Mouse (Mus musculus): ENCODE data around the gene Itga2. TPM values are rescaled to one million over a fixed set of nuclear protein-coding genes. Genes with fewer than 3 reads are reported as not detected.

Gene Itga2
- polyA plus RNA-seq, 1 experiment = 1.3 TPM

- Histone ChIP-seq H3K4me1 (ENCODE audit: control insufficient read depth, insufficient read depth, low read length) (peaks cover 3% of the 10 kb centered on the region; the same call in 1 of the 2 replicates), H3K27ac (ENCODE audit: insufficient read depth, low read length) (no peak overlapping the region), H3K4me3 (ENCODE audit: insufficient read depth, low read length) (no peak overlapping the region)
- TF ChIP-seq CTCF (IDR thresholded peaks at IDR 0.05; ENCODE audit: borderline replicate concordance, insufficient read depth, low read length) = no peak
- TF ChIP-seq POLR2A (IDR thresholded peaks at IDR 0.05; ENCODE audit: low read depth, low read length) = no peak
Measured at GRCm38 (mm10) chr13:114834580-114834979, 97.3 kb downstream of the Itga2 start.

- H3K4me3 ChIP-seq (ENCODE audit: insufficient read depth, low read length) = no peak overlapping the region
- H3K4me1 ChIP-seq (ENCODE audit: control insufficient read depth, insufficient read depth, low read length) = peaks cover under 1% of the 10 kb centered on the region; the same call in 1 of the 2 replicates
- H3K27ac ChIP-seq (ENCODE audit: insufficient read depth, low read length) = no peak overlapping the region
- TF ChIP-seq CTCF (IDR thresholded peaks at IDR 0.05; ENCODE audit: borderline replicate concordance, insufficient read depth, low read length) = no peak
- TF ChIP-seq POLR2A (IDR thresholded peaks at IDR 0.05; ENCODE audit: low read depth, low read length) = no peak
Measured at GRCm38 (mm10) chr13:114833351-114833750, 98.5 kb downstream of the Itga2 start.

DNA sequence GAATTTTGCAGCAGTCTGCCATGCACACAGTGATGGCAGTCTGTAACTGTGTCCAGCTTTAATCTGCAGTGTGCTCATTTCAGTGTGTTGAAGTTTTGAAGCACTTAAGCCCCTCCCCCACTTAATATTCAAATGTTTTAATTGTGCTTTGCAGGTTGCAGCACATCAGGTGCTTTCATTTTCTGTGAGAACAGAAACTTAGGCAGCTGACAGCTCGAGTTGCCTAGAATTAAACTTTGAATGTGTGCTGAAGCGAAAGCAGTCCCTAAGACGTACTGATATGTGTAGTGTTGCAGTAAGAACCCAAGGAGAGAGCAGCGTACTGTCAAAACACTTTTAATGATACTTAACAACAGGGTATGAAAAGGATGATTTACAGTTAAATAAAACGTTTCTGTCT lies 99.1 kb downstream of the Itga2 start:
- no peak overlapping the region for H3K27ac ChIP-seq (ENCODE audit: insufficient read depth, low read length)
- no peaks in the 10 kb centered on the region for H3K4me1 ChIP-seq (ENCODE audit: control insufficient read depth, insufficient read depth, low read length)
- TF ChIP-seq POLR2A (IDR thresholded peaks at IDR 0.05; ENCODE audit: low read depth, low read length) (no peak), CTCF (IDR thresholded peaks at IDR 0.05; ENCODE audit: borderline replicate concordance, insufficient read depth, low read length) (no peak)
- no peak overlapping the region for H3K4me3 ChIP-seq (ENCODE audit: insufficient read depth, low read length)

- Histone ChIP-seq H3K4me1 (ENCODE audit: control insufficient read depth, insufficient read depth, low read length) (no peaks in the 10 kb centered on the region), H3K27ac (ENCODE audit: insufficient read depth, low read length) (no peak overlapping the region), H3K4me3 (ENCODE audit: insufficient read depth, low read length) (no peak overlapping the region)
- no peak for TF ChIP-seq POLR2A (IDR thresholded peaks at IDR 0.05; ENCODE audit: low read depth, low read length)
- TF ChIP-seq CTCF (IDR thresholded peaks at IDR 0.05; ENCODE audit: borderline replicate concordance, insufficient read depth, low read length) = no peak
Measured at GRCm38 (mm10) chr13:114831367-114831833, 100.5 kb downstream of the Itga2 start.

DNA sequence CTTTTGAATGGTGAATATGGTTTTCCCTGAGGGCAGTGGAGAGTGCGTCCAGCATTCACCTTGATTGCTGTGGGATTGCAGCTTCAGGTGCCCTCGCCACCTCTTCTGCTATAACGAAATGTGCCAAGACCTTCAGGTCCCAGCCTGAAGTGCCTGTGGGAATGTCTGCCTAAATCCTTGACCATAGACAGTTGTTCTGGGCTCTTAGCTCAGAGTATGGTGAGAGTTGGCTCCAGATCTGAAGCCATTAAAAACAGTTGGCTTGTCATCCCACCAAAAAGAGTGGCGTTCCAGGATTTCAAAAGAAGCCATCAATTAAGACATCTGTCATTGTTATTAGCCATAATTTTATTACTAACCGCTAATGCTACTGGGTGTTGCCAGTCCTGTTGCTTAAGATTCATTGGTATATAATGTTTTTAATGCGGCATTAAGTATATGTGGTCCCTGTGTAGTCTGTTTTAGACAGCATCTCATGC lies 106.5 kb downstream of the Itga2 start:
- H3K27ac ChIP-seq (ENCODE audit: insufficient read depth, low read length) = no peak overlapping the region

DNA sequence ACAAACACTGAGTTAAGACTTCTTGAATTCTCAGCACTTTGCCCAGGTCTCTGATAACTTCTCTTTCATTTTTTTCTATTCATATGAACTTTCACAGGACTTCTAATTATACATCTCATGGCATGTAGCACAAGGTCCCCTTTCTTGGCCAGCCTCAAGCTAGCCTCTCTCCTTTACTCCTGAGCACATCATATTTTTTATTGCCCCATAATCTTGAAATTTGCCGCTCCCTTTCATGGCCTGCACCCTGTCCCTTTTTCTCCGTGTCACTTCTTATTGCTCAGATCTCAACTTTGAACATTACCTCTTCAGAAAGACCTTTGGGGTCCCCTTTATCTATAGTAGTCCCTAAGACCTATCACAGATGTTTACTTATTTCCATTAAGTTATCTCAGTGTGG lies 109.0 kb downstream of the Itga2 start:
- H3K4me3 ChIP-seq (ENCODE audit: insufficient read depth, low read length) = no peak overlapping the region
- no peak overlapping the region for H3K27ac ChIP-seq (ENCODE audit: insufficient read depth, low read length)
- H3K4me1 ChIP-seq (ENCODE audit: control insufficient read depth, insufficient read depth, low read length) = peaks cover 3% of the 10 kb centered on the region; the same call in 1 of the 2 replicates
- TF ChIP-seq CTCF (IDR thresholded peaks at IDR 0.05; ENCODE audit: borderline replicate concordance, insufficient read depth, low read length) = no peak
- no peak for TF ChIP-seq POLR2A (IDR thresholded peaks at IDR 0.05; ENCODE audit: low read depth, low read length)

More for the DNA sequence above, 106.5 kb downstream of the Itga2 start:
- no peak for TF ChIP-seq POLR2A (IDR thresholded peaks at IDR 0.05; ENCODE audit: low read depth, low read length)
- no peak for TF ChIP-seq CTCF (IDR thresholded peaks at IDR 0.05; ENCODE audit: borderline replicate concordance, insufficient read depth, low read length)
- Histone ChIP-seq H3K4me3 (ENCODE audit: insufficient read depth, low read length) (no peak overlapping the region), H3K4me1 (ENCODE audit: control insufficient read depth, insufficient read depth, low read length) (no peaks in the 10 kb centered on the region; the same call in 1 of the 2 replicates)

DNA sequence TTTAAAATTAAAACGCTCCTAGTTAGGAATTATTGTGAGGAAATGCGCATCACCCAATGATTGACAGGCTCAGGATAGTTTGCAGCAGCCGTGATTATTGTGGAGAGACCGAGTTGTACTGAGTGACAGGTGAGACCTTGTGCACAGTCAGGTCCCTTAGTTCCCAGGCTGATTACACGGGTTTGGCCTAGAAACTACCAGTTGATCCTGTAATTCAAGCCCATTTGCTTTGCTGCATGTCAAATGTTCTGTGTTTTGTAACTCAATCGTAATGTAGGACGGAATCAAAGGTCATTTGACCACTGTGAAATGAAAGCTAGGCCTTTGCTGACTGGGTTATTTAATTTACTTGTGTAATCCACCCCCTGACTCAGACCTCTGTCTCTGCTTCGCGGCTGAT lies 113.4 kb downstream of the Itga2 start:
- H3K27ac ChIP-seq (ENCODE audit: insufficient read depth, low read length) = no peak overlapping the region
- TF ChIP-seq CTCF (IDR thresholded peaks at IDR 0.05; ENCODE audit: borderline replicate concordance, insufficient read depth, low read length) (no peak), POLR2A (IDR thresholded peaks at IDR 0.05; ENCODE audit: low read depth, low read length) (no peak)
- peak overlapping the region; percentile 97 for H3K4me3 ChIP-seq (ENCODE audit: insufficient read depth, low read length)
- H3K4me1 ChIP-seq (ENCODE audit: control insufficient read depth, insufficient read depth, low read length) = peaks cover 3% of the 10 kb centered on the region; the same call in 1 of the 2 replicates

DNA sequence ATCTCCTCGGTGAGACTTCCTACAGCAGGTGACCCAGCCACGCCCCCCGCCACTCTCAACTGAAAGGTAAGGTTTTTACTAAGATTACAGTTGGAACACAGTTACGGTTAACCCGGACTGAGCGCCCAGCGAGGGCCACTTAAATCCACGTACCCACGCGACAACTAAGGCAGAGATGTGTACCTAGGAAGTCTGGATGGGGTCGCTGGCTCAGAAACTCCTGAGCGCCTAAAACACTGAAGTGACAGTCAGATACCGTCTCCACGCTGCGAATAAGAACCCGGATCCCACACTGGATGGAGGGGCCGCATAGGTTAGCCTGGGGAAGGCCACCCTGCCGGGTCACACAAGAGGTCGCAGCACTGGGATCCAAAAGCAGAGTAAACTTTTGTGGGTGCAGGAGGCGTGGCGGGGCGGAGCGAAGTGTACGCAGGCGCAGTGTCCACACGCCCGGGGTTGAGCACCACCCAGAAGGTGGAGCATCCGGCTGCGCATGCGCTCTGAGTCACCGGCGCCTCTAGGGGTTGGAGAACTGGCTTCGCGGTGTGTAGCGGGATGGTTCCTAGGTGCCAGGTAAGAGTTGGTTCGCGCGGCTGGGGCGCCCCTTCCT lies 114.0 kb downstream of the Itga2 start, which contains the start of gene Mocs2:
TSS of gene Mocs2 (plus strand) at position 486 of the 610 bp plus-strand sequence.
- H3K27ac ChIP-seq (ENCODE audit: insufficient read depth, low read length) = no peak within 1 kb of the TSS
- peaks cover 3% of the 10 kb centered on the region; the same call in 1 of the 2 replicates for H3K4me1 ChIP-seq (ENCODE audit: control insufficient read depth, insufficient read depth, low read length)
- no peak for TF ChIP-seq CTCF (IDR thresholded peaks at IDR 0.05; ENCODE audit: borderline replicate concordance, insufficient read depth, low read length)
- TF ChIP-seq POLR2A (IDR thresholded peaks at IDR 0.05; ENCODE audit: low read depth, low read length) = peak; percentile 78
- peak within 1 kb of the TSS; percentile 97 for H3K4me3 ChIP-seq (ENCODE audit: insufficient read depth, low read length)

DNA sequence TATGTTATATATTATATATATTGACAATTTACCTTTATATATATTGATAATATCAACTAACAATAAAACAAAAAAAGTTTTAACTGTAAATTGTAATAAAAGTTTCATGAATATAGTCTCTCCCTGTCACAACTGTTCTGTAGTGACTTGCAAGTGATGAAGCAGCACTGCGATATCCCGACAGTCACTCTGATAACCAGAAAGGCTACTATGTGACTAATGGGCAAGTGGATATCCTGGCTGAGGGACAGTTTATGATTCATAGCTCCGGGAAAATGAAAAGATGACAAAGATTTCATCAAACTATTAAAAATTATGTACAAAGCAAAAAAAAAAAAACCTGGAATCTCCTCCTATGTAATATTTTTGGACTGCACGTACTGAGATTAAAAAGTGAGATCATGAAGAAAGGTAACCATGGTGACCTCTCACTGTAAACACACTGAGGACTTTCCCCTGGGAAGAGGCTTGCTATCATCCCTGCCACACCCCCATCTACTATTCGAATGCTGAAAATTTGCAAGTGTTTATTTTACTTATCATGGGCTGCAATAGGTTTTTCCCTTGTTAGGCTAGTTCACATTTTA lies 122.2 kb downstream of the Itga2 start:
- H3K4me3 ChIP-seq (ENCODE audit: insufficient read depth, low read length) = no peak overlapping the region
- H3K4me1 ChIP-seq (ENCODE audit: control insufficient read depth, insufficient read depth, low read length) = no peaks in the 10 kb centered on the region
- TF ChIP-seq CTCF (IDR thresholded peaks at IDR 0.05; ENCODE audit: borderline replicate concordance, insufficient read depth, low read length) (no peak), POLR2A (IDR thresholded peaks at IDR 0.05; ENCODE audit: low read depth, low read length) (no peak)
- H3K27ac ChIP-seq (ENCODE audit: insufficient read depth, low read length) = no peak overlapping the region

GRCm38 (mm10) chr13:114802971-114803370 lies 128.9 kb downstream of the Itga2 start:
- Histone ChIP-seq H3K4me1 (ENCODE audit: control insufficient read depth, insufficient read depth, low read length) (no peaks in the 10 kb centered on the region), H3K4me3 (ENCODE audit: insufficient read depth, low read length) (no peak overlapping the region), H3K27ac (ENCODE audit: insufficient read depth, low read length) (no peak overlapping the region)
- TF ChIP-seq CTCF (IDR thresholded peaks at IDR 0.05; ENCODE audit: borderline replicate concordance, insufficient read depth, low read length) = no peak
- TF ChIP-seq POLR2A (IDR thresholded peaks at IDR 0.05; ENCODE audit: low read depth, low read length) = no peak
